10 mouse cellular contexts compared by ENCODE assay signal in genomic region chr8:46559428-46559827, GRCm38 (mm10). TPM values are rescaled to one million over a fixed set of nuclear protein-coding genes. Genes with fewer than 3 reads are reported as not detected.
A peak's percentile ranks its signal among the peaks of the same experiment; 100 is the strongest.
DNase-seq lines count a peak whose midpoint lies in the region; ATAC-seq and TF ChIP-seq lines count a peak whose summit lies in the region.
"Had no signal": no experiment of that assay in that cellular context is flagged by ENCODE, and none has a peak within 500 bp of the region (broad histone marks: within the 10 kb centered on the region; RNA-seq: fewer than 3 reads in every experiment).

No protein-coding gene starts in this region.

- peaks cover 9% of the 10 kb centered on the region; the same call in 1 of the 2 replicates for H3K36me3 ChIP-seq in limb, embryonic 11.5 days (ENCODE audit: control insufficient read depth, insufficient read depth, low read length)
- peaks cover 45% of the 10 kb centered on the region for H3K36me3 ChIP-seq in forebrain, embryonic 13.5 days (ENCODE audit: poor library complexity, severe bottlenecking)

- ATAC-seq in CD4-positive, CD25-positive, alpha-beta regulatory T cell, adult 4 months, result no peak
- ATAC-seq in Patski, result no peak
- no peak for ATAC-seq in limb, embryonic 11.5 days (ENCODE audit: insufficient number of reproducible peaks, low FRiP score, low TSS enrichment, low read depth)
- ATAC-seq in forebrain, embryonic 13.5 days, result no peak

- in situ Hi-C loops in Patski (cut with MboI; ENCODE audit: low pct_unique_long_range_greater_than_20kb), result no loop called here

- H3K9me3 ChIP-seq in limb, embryonic 11.5 days (ENCODE audit: control insufficient read depth, low read length), result no peaks in the 10 kb centered on the region
- H3K9me3 ChIP-seq in forebrain, embryonic 13.5 days (replicated peaks), result no peaks in the 10 kb centered on the region
- H3K9me3 ChIP-seq: stomach, embryonic 15.5 days had no signal

- CTCF ChIA-PET in Patski (lab: Charles Lee), result no interaction called here

- H3K9ac ChIP-seq in limb, embryonic 11.5 days (ENCODE audit: low read length), result no peak overlapping the region
- no peak overlapping the region for H3K9ac ChIP-seq in forebrain, embryonic 13.5 days
- H3K9ac ChIP-seq: stomach, embryonic 15.5 days had no signal

- DNase-seq in CD4-positive, CD25-positive, alpha-beta regulatory T cell, adult 2 months (ENCODE audit: low read depth, low spot score), result peak; percentile 57
- DNase-seq in layer of hippocampus, adult 2 months (ENCODE audit: low spot score in 2 of 2), result peak in 1 of 2 experiments; percentile 46
- DNase-seq in layer of hippocampus, postnatal 14 days (ENCODE audit: low spot score in 2 of 2), result no peak
- DNase-seq in Patski (ENCODE audit: low read depth, low spot score), result no peak
- peak; percentile 48 for DNase-seq in limb, embryonic 11.5 days (ENCODE audit: low spot score)
- peak; percentile 25 for DNase-seq in thymus, postnatal 25 days

- peak; percentile 70 for TF ChIP-seq CTCF in layer of hippocampus, adult 2 months (conservative IDR thresholded peaks at IDR 0.05)
- TF ChIP-seq CTCF in Patski (IDR thresholded peaks at IDR 0.05), result peak; percentile 83

- POLR2A ChIA-PET in Patski (lab: Charles Lee), result no interaction called here

- WGBS in limb, embryonic 11.5 days, result 82% methylated on average over 6 of the region's 6 CpGs
- 85% methylated on average over 6 of the region's 6 CpGs for WGBS in forebrain, embryonic 13.5 days

- no peak overlapping the region for H3K4me2 ChIP-seq in limb, embryonic 11.5 days (ENCODE audit: low read depth, severe bottlenecking)
- no peak overlapping the region for H3K4me2 ChIP-seq in forebrain, embryonic 13.5 days
- H3K4me2 ChIP-seq: stomach, embryonic 15.5 days had no signal

- H3K4me3 ChIP-seq in layer of hippocampus, adult 2 months, result no peak overlapping the region
- no peak overlapping the region for H3K4me3 ChIP-seq in limb, embryonic 11.5 days (ENCODE audit: low read depth, low read length)
- no peak overlapping the region for H3K4me3 ChIP-seq in forebrain, embryonic 13.5 days
- H3K4me3 ChIP-seq: stomach, embryonic 15.5 days had no signal

- H3K27ac ChIP-seq in layer of hippocampus, adult 2 months, result no peak overlapping the region
- no peak overlapping the region for H3K27ac ChIP-seq in limb, embryonic 11.5 days (replicated peaks; ENCODE audit: low read depth, low read length)
- H3K27ac ChIP-seq in forebrain, embryonic 13.5 days, result no peak overlapping the region
- H3K27ac ChIP-seq: macrophage; stomach, embryonic 15.5 days had no signal

- no peaks in the 10 kb centered on the region for H3K27me3 ChIP-seq in Patski
- no peaks in the 10 kb centered on the region for H3K27me3 ChIP-seq in limb, embryonic 11.5 days (ENCODE audit: control insufficient read depth, insufficient read depth, low read length)
- H3K27me3 ChIP-seq in forebrain, embryonic 13.5 days, result no peaks in the 10 kb centered on the region
- H3K27me3 ChIP-seq: stomach, embryonic 15.5 days had no signal

- H3K4me1 ChIP-seq in limb, embryonic 11.5 days (ENCODE audit: control insufficient read depth, insufficient read depth, low read length), result no peaks in the 10 kb centered on the region
- no peaks in the 10 kb centered on the region for H3K4me1 ChIP-seq in forebrain, embryonic 13.5 days
- H3K4me1 ChIP-seq: stomach, embryonic 15.5 days had no signal

RNA-seq across cellular contexts. Expression of gene Cenpu, which starts 7.6 kb away (rescaled TPM):
- polyA plus RNA-seq in CD4-positive, CD25-positive, alpha-beta regulatory T cell, adult 4 months (2017; shearing (Covaris generic)), result 1 to 10 TPM; 6.1 to 8.2 TPM
- total RNA-seq in layer of hippocampus, adult 2 months (2021), result 1 to 10 TPM; 1.2 to 2.3 TPM
- total RNA-seq in layer of hippocampus, postnatal 14 days (2021), result 1 to 10 TPM; 1.4 to 1.7 TPM
- 7.9 TPM for polyA plus RNA-seq in Patski (2021)
- polyA plus RNA-seq in limb, embryonic 11.5 days (2014; fragmentation: Nextera tagmentation; extraction: Ambion mirVana), result 27.9 and 28.5 TPM in 2 replicates
- 23.0 and 25.5 TPM in 2 replicates for polyA plus RNA-seq in forebrain, embryonic 13.5 days (2015; fragmentation: Nextera tagmentation; extraction: Ambion mirVana)

RNA-seq across cellular contexts. Expression of gene Primpol, which starts 57.6 kb away (rescaled TPM):
- 10 to 100 TPM; 38.8 to 42.9 TPM for polyA plus RNA-seq in CD4-positive, CD25-positive, alpha-beta regulatory T cell, adult 4 months (2017; shearing (Covaris generic))
- 1 to 10 TPM; 4.3 to 8.7 TPM for total RNA-seq in layer of hippocampus, adult 2 months (2021)
- total RNA-seq in layer of hippocampus, postnatal 14 days (2021), result 1 to 10 TPM; 4.2 to 6.0 TPM
- 14.0 TPM for polyA plus RNA-seq in Patski (2021)
- 10.8 and 11.0 TPM in 2 replicates for polyA plus RNA-seq in limb, embryonic 11.5 days (2014; fragmentation: Nextera tagmentation; extraction: Ambion mirVana)
- 8.3 and 10.3 TPM in 2 replicates for polyA plus RNA-seq in forebrain, embryonic 13.5 days (2015; fragmentation: Nextera tagmentation; extraction: Ambion mirVana)

RNA-seq across cellular contexts. Expression of gene Casp3, which starts 57.7 kb away (rescaled TPM):
- polyA plus RNA-seq in CD4-positive, CD25-positive, alpha-beta regulatory T cell, adult 4 months (2017; shearing (Covaris generic)), result 10 to 100 TPM; 50.3 to 69.1 TPM
- total RNA-seq in layer of hippocampus, adult 2 months (2021), result 1 to 10 TPM; 9.1 to 10.0 TPM
- 10 to 100 TPM; 25.5 to 25.9 TPM for total RNA-seq in layer of hippocampus, postnatal 14 days (2021)
- 57.3 TPM for polyA plus RNA-seq in Patski (2021)
- 136 and 142 TPM in 2 replicates for polyA plus RNA-seq in limb, embryonic 11.5 days (2014; fragmentation: Nextera tagmentation; extraction: Ambion mirVana)
- 208 and 213 TPM in 2 replicates for polyA plus RNA-seq in forebrain, embryonic 13.5 days (2015; fragmentation: Nextera tagmentation; extraction: Ambion mirVana)

Comparison
In these comparisons a context has a peak if more than half of its experiments do, and no peak if none do; other contexts are left out.
1. DNase-seq: peak in CD4-positive, CD25-positive, alpha-beta regulatory T cell, adult 2 months (single experiment), limb, embryonic 11.5 days (single experiment) and thymus, postnatal 25 days (single experiment); none in layer of hippocampus, postnatal 14 days (0 of 2) and Patski (single experiment).